Mouse (Mus musculus): Measurements from ENCODE around the gene Nr1h2.

Nr1h2 gene

GRCm38 (mm10) chr7:44547725-44548124 lies 6.0 kb downstream of the Nr1h2 start:
- no peak for DNase-seq

GRCm38 (mm10) chr7:44547041-44547440 lies 6.7 kb downstream of the Nr1h2 start:
- no peak for DNase-seq

GRCm38 (mm10) chr7:44546274-44546673 lies 7.5 kb downstream of the Nr1h2 start:
- DNase-seq = no peak

GRCm38 (mm10) chr7:44543071-44543470 lies 10.7 kb downstream of the Nr1h2 start:
- DNase-seq = no peak

DNA sequence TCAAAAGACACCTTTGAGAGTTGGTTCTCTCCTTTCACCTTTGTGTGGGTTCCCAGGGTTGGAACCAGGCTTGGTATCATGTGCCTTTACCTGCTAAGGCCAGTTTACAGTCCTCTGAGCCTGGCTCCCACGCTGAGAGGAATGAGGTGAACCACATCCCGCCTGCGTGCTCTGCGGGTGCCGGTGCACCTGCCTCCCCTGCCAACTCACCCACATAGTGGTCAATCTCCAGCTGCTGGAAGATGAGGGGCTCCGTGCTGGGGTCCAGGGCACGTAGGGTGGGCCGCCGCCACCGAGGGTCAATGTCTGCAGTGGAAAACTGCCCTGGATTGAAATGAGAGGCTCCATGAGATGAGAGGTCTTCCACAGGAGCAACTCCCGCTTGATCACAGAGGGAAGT lies 11.2 kb downstream of the Nr1h2 start:
- no peak for DNase-seq

- no peak for DNase-seq
These were observed 14.8 kb downstream of the Nr1h2 start for GRCm38 (mm10) chr7:44538756-44539624.

GRCm38 (mm10) chr7:44537496-44537895 lies 16.3 kb downstream of the Nr1h2 start:
- no peak for DNase-seq

- DNase-seq = no peak
These were observed 16.7 kb downstream of the Nr1h2 start for GRCm38 (mm10) chr7:44537009-44537408.

- peak; percentile 68 for DNase-seq
These were observed 17.2 kb downstream of the Nr1h2 start for GRCm38 (mm10) chr7:44536590-44536968.

GRCm38 (mm10) chr7:44535657-44536589 lies 17.8 kb downstream of the Nr1h2 start:
- DNase-seq = no peak

- DNase-seq = peak; percentile 32
These were observed 18.9 kb downstream of the Nr1h2 start for GRCm38 (mm10) chr7:44534656-44535441.

GRCm38 (mm10) chr7:44534242-44534641 lies 19.5 kb downstream of the Nr1h2 start:
- peak; percentile 29 for DNase-seq

GRCm38 (mm10) chr7:44533746-44534045 lies 20.1 kb downstream of the Nr1h2 start:
- no peak for DNase-seq

- no peak for DNase-seq
These were observed 20.6 kb downstream of the Nr1h2 start for GRCm38 (mm10) chr7:44532918-44533745.

DNA sequence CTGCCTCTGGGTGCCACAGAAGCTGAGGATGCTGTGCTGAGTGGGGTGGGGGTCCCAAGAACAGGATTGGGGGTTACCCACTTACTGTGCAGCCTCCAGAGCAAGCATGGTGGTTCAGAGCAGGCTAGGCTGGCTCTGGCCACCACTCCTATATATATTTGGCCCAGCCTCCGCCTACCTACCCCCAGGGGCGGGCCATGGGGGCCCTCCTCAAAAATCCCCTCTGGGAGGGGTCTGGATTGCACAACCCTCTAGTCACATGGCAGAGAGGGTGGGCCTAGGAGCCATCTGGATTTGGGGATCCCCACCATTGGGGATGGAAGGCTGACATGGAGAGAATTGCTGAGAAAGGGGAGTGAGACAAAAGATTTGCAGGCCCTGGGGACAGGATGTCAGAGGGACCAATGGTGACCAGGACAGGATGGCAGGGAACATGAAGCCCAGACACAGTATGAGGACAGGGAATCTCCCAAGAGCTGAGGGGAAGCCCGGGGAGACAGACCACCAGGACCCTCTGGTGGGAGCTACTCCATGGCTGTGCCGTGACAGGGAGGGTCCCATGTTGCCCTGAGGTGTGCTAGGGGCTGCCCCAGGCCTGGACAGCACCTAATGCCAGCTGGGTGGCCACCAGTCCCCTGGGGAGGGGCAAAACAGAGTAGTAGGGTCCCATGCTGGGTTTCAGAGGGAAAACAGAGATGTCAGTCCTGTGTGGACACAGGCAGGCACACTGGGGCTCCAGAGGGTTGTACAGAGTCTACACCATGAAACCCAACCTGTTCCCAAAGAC lies 21.6 kb downstream of the Nr1h2 start, which contains the start of gene Spib:
Gene Spib, minus strand, starts transcription at position 126 of the 787 bp plus-strand sequence.
- DNase-seq = no peak

DNA sequence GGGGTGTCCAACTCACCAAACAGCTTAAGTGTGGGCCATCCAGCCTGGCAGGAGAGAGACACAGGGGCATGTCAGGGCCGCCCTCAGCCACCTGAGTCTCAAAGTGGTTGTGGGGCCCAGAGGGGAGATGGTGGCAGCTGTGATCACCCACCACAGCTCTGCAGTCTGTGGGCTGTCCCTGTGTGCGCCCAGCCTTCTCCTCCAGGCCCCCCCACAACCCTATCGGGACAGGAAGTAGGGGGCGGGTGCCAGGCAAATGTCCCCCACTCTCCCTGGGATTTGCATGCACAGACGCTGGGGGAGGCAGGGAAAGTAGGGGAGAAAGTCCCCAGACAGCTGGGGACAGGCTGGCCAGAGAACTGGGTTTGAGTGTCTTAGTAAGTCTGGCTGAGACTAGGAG lies 22.5 kb downstream of the Nr1h2 start:
- DNase-seq = no peak

DNA sequence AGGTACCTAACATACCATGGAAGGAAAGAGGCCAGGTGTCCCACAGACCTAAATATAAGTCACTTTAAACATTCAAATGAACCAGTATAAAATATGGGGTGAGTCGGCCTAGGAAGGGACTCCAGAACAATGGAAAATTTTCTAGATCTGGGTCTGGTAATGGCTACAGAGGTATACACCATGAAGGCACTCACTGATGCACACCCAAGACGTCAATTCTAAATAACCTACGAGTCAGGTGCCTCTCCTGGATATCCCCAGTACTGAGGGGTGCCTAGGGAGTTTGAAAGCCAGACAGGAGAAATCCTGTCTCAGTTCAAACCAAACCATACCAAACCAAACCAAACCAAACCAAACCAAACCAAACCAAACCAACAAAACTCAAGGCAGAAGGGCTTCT lies 23.2 kb downstream of the Nr1h2 start:
- DNase-seq = no peak

GRCm38 (mm10) chr7:44529518-44529917 lies 24.2 kb downstream of the Nr1h2 start:
- no peak for DNase-seq

DNA sequence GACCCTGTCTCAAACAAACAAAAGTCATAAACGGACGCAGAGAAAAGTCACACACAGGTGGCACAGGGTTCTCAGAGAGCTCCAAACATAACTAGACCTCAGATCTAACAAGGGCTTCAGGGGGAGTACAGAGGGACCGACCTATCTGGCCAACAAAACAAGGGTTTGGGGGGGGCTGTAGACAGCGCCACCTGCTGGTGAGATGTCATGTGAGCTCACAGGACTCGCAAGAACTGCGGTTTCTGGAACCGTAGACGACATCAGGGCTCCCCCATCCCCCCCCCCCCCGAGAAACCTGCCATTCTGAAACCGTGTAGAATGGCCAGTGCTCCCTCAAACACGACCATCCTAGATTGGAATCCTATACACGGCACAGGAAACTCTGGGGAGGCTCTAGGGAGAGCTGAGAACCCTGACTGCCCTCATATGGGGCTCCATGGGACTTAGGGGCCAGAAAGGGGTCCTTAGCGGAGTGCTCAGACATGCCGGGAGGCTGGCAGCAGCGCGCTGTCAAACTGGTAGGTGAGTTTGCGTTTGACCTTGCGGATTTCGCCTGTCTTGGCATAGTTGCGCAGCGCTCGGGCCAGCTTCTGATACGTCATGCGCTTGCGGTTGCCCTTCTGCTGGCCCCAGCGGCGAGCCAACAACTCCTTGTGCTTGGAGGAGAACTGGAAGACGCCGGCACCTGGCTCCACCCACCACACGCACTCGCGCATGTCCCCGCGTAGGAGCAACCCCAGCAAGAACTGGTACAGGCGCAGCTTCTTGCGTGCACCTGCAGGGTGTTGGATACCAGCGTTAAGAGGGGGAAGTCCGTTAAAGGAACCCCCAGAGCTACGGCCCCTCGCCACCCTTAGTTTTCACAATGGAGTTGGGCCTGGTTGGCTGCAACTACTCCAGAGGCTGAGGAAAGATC lies 26.0 kb downstream of the Nr1h2 start:
- peak; percentile 83 for DNase-seq

All from lung, postnatal 10 days (tissue).